Comparison of ENCODE assay signal across 23 mouse cellular contexts in the genomic region with DNA sequence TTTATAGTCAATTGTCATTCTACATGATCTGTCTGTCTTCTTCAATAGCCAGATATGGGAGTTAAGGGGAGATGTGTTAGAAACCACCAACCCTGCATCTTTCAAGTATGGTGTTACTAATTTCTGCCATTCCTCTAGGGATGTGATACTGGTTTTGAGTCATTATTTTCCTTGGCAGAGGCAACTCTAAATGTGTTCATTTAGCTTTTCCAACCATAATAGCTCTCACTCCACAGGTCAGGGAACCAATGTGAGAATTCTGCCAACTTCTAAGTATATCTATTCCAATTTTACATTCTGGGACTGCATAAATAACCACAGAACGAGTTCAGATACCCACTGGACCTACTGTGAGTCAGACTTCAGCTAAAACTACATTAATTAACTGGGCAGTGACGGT.
"Had no signal": no experiment of that assay in that cellular context is flagged by ENCODE, and none has a peak within 500 bp of the region (broad histone marks: within the 10 kb centered on the region; RNA-seq: fewer than 3 reads in every experiment).

No protein-coding gene starts in this region.

- H3K4me3 ChIP-seq: gastrocnemius, adult 2 months; heart, embryonic 13.5 days; heart, embryonic 15.5 days; hindbrain, embryonic 10.5 days; hindbrain, embryonic 12.5 days; intestine, embryonic 15.5 days; layer of hippocampus, adult 2 months; left cerebral cortex, adult 2 months; limb, embryonic 13.5 days; limb, embryonic 15.5 days; liver, embryonic 12.5 days had no signal

- H3K36me3 ChIP-seq: heart, embryonic 13.5 days; heart, embryonic 15.5 days; hindbrain, embryonic 10.5 days; hindbrain, embryonic 12.5 days; intestine, embryonic 15.5 days; limb, embryonic 13.5 days; limb, embryonic 15.5 days; liver, embryonic 12.5 days had no signal

- H3K9me3 ChIP-seq: heart, embryonic 13.5 days; heart, embryonic 15.5 days; hindbrain, embryonic 10.5 days; hindbrain, embryonic 12.5 days; intestine, embryonic 15.5 days; limb, embryonic 13.5 days; limb, embryonic 15.5 days; liver, embryonic 12.5 days had no signal

- H3K27ac ChIP-seq: gastrocnemius, adult 2 months; heart, embryonic 13.5 days; heart, embryonic 15.5 days; hindbrain, embryonic 10.5 days; hindbrain, embryonic 12.5 days; hindbrain, embryonic 14.5 days; intestine, embryonic 15.5 days; layer of hippocampus, adult 2 months; left cerebral cortex, adult 2 months; limb, embryonic 13.5 days; limb, embryonic 15.5 days; liver, embryonic 12.5 days; liver, embryonic 14.5 days had no signal

- H3K27me3 ChIP-seq: heart, embryonic 13.5 days; heart, embryonic 15.5 days; intestine, embryonic 15.5 days; liver, embryonic 12.5 days had no signal

- H3K4me1 ChIP-seq: heart, embryonic 13.5 days; heart, embryonic 15.5 days; hindbrain, embryonic 10.5 days; hindbrain, embryonic 12.5 days; intestine, embryonic 15.5 days; limb, embryonic 13.5 days; limb, embryonic 15.5 days; liver, embryonic 12.5 days had no signal

- DNase-seq: gastrocnemius, adult 2 months; gastrocnemius, postnatal 10 days; gastrocnemius, postnatal 25 days; heart, postnatal 14 days; heart, postnatal 4 days; kidney, adult 18-20 months; kidney, adult 8-10 months; kidney, postnatal 10 days; kidney, postnatal 25 days; kidney, postnatal 4 days; left cerebral cortex, postnatal 4 days had no signal
